ENCODE assay signal across 20 mouse cellular contexts in genomic region chr6:117219300-117219680, GRCm38 (mm10). TPM values are rescaled to one million over a fixed set of nuclear protein-coding genes. Genes with fewer than 3 reads are reported as not detected.
A peak's percentile ranks its signal among the peaks of the same experiment; 100 is the strongest.
DNase-seq lines count a peak whose midpoint lies in the region; ATAC-seq and TF ChIP-seq lines count a peak whose summit lies in the region.
"Had no signal": no experiment of that assay in that cellular context is flagged by ENCODE, and none has a peak within 500 bp of the region (broad histone marks: within the 10 kb centered on the region; RNA-seq: fewer than 3 reads in every experiment).

No protein-coding gene starts in this region.

- DNase-seq in heart, embryonic 10.5 days (ENCODE audit: low spot score), result peak; percentile 64
- DNase-seq in heart, adult 8-10 months (ENCODE audit: low spot score), result no peak
- peak; percentile 19 for DNase-seq in lung, embryonic 14.5 days
- no peak for DNase-seq in lung, adult 2 months
- DNase-seq in limb, embryonic 11.5 days (ENCODE audit: low spot score), result peak; percentile 29
- DNase-seq in testis, postnatal 10 days (ENCODE audit: low spot score), result no peak
- DNase-seq: adrenal gland, postnatal 14 days; gastrocnemius, postnatal 36 days; kidney, adult 18-20 months; lung, postnatal 10 days; thymus, postnatal 36 days had no signal

- ATAC-seq in lung, embryonic 14.5 days (ENCODE audit: insufficient read depth), result no peak
- ATAC-seq in embryonic facial prominence, embryonic 12.5 days (ENCODE audit: insufficient number of reproducible peaks, insufficient read depth, low FRiP score, low TSS enrichment), result 0 out of 2 replicates have a peak, but pooled peaks have one; percentile 52
- no peak for ATAC-seq in limb, embryonic 11.5 days (ENCODE audit: insufficient number of reproducible peaks, low FRiP score, low TSS enrichment, low read depth)
- ATAC-seq: activated CD4-positive, CD25-positive, alpha-beta regulatory T cell, adult 4 months; CD4-positive, CD25-positive, alpha-beta regulatory T cell, adult 4 months had no signal

- H3K36me3 ChIP-seq in heart, embryonic 10.5 days, result no peaks in the 10 kb centered on the region
- no peaks in the 10 kb centered on the region for H3K36me3 ChIP-seq in lung, embryonic 14.5 days (ENCODE audit: insufficient read depth)
- no peaks in the 10 kb centered on the region for H3K36me3 ChIP-seq in embryonic facial prominence, embryonic 12.5 days
- H3K36me3 ChIP-seq in limb, embryonic 11.5 days (ENCODE audit: control insufficient read depth, insufficient read depth, low read length), result no peaks in the 10 kb centered on the region
- H3K36me3 ChIP-seq: forebrain, embryonic 12.5 days; heart, embryonic 12.5 days; hindbrain, embryonic 15.5 days; limb, embryonic 15.5 days; liver, embryonic 15.5 days; midbrain, embryonic 12.5 days had no signal

- no peak overlapping the region for H3K4me2 ChIP-seq in lung, embryonic 14.5 days
- no peak overlapping the region for H3K4me2 ChIP-seq in embryonic facial prominence, embryonic 12.5 days (replicated peaks)
- no peak overlapping the region for H3K4me2 ChIP-seq in limb, embryonic 11.5 days (ENCODE audit: low read depth, severe bottlenecking)
- H3K4me2 ChIP-seq: forebrain, embryonic 12.5 days; heart, embryonic 12.5 days; hindbrain, embryonic 15.5 days; limb, embryonic 15.5 days; liver, embryonic 15.5 days; midbrain, embryonic 12.5 days had no signal

- TF ChIP-seq CTCF in lung, embryonic 14.5 days (IDR thresholded peaks at IDR 0.05; ENCODE audit: low read depth), result no peak
- no peak for TF ChIP-seq CTCF in lung, adult 2 months (IDR thresholded peaks at IDR 0.05; ENCODE audit: insufficient read depth, low read length)

- TF ChIP-seq POLR2A in lung, adult 2 months (IDR thresholded peaks at IDR 0.05; ENCODE audit: borderline replicate concordance, extremely low read depth, low read depth, low read length), result no peak

- no peaks in the 10 kb centered on the region for H3K9me3 ChIP-seq in heart, embryonic 10.5 days
- H3K9me3 ChIP-seq in lung, embryonic 14.5 days (ENCODE audit: low read depth, low read length), result no peaks in the 10 kb centered on the region
- no peaks in the 10 kb centered on the region for H3K9me3 ChIP-seq in embryonic facial prominence, embryonic 12.5 days
- no peaks in the 10 kb centered on the region for H3K9me3 ChIP-seq in limb, embryonic 11.5 days (ENCODE audit: control insufficient read depth, low read length)
- H3K9me3 ChIP-seq: forebrain, embryonic 12.5 days; heart, embryonic 12.5 days; hindbrain, embryonic 15.5 days; limb, embryonic 15.5 days; liver, embryonic 15.5 days; midbrain, embryonic 12.5 days had no signal

- no peak overlapping the region for H3K9ac ChIP-seq in lung, embryonic 14.5 days
- H3K9ac ChIP-seq in embryonic facial prominence, embryonic 12.5 days, result no peak overlapping the region
- H3K9ac ChIP-seq in limb, embryonic 11.5 days (ENCODE audit: low read length), result no peak overlapping the region
- H3K9ac ChIP-seq: forebrain, embryonic 12.5 days; heart, embryonic 12.5 days; hindbrain, embryonic 15.5 days; limb, embryonic 15.5 days; liver, embryonic 15.5 days; midbrain, embryonic 12.5 days had no signal

- peaks cover 17% of the 10 kb centered on the region for H3K4me1 ChIP-seq in heart, embryonic 10.5 days
- no peaks in the 10 kb centered on the region for H3K4me1 ChIP-seq in lung, embryonic 14.5 days (ENCODE audit: insufficient read depth)
- H3K4me1 ChIP-seq in lung, adult 2 months (ENCODE audit: control insufficient read depth, insufficient read depth, low read length), result no peaks in the 10 kb centered on the region
- peaks cover 18% of the 10 kb centered on the region for H3K4me1 ChIP-seq in embryonic facial prominence, embryonic 12.5 days
- peaks cover 4% of the 10 kb centered on the region; the same call in 1 of the 2 replicates for H3K4me1 ChIP-seq in limb, embryonic 11.5 days (ENCODE audit: control insufficient read depth, insufficient read depth, low read length)
- H3K4me1 ChIP-seq: forebrain, embryonic 12.5 days; hindbrain, embryonic 15.5 days; limb, embryonic 15.5 days; midbrain, embryonic 12.5 days had no signal

- no peak overlapping the region for H3K4me3 ChIP-seq in heart, embryonic 10.5 days
- no peak overlapping the region for H3K4me3 ChIP-seq in lung, embryonic 14.5 days (ENCODE audit: low read depth, low read length)
- H3K4me3 ChIP-seq in lung, adult 2 months (replicated peaks; ENCODE audit: extremely low read depth, low read depth, low read length), result no peak overlapping the region
- no peak overlapping the region for H3K4me3 ChIP-seq in embryonic facial prominence, embryonic 12.5 days
- no peak overlapping the region for H3K4me3 ChIP-seq in limb, embryonic 11.5 days (ENCODE audit: low read depth, low read length)
- H3K4me3 ChIP-seq: forebrain, embryonic 12.5 days; heart, embryonic 12.5 days; hindbrain, embryonic 15.5 days; limb, embryonic 15.5 days; liver, embryonic 15.5 days; midbrain, embryonic 12.5 days had no signal

- 0 out of 2 replicates have a peak overlapping the region, but pooled peaks have one; percentile 12 for H3K27ac ChIP-seq in heart, embryonic 10.5 days
- H3K27ac ChIP-seq in lung, embryonic 14.5 days (ENCODE audit: low read depth), result no peak overlapping the region
- peak overlapping the region; percentile 63; the same call in 1 of the 2 replicates for H3K27ac ChIP-seq in embryonic facial prominence, embryonic 12.5 days
- H3K27ac ChIP-seq in limb, embryonic 11.5 days (replicated peaks; ENCODE audit: low read depth, low read length), result no peak overlapping the region
- H3K27ac ChIP-seq: forebrain, embryonic 12.5 days; hindbrain, embryonic 15.5 days; limb, embryonic 15.5 days; liver, embryonic 15.5 days; midbrain, embryonic 12.5 days had no signal

- peaks cover 3% of the 10 kb centered on the region; the same call in 1 of the 2 replicates for H3K27me3 ChIP-seq in heart, embryonic 10.5 days (ENCODE audit: insufficient read depth, poor library complexity, severe bottlenecking)
- H3K27me3 ChIP-seq in lung, embryonic 14.5 days (ENCODE audit: insufficient read depth, low read length), result no peaks in the 10 kb centered on the region
- H3K27me3 ChIP-seq in embryonic facial prominence, embryonic 12.5 days, result no peaks in the 10 kb centered on the region
- H3K27me3 ChIP-seq in limb, embryonic 11.5 days (ENCODE audit: control insufficient read depth, insufficient read depth, low read length), result no peaks in the 10 kb centered on the region
- H3K27me3 ChIP-seq: forebrain, embryonic 12.5 days; hindbrain, embryonic 15.5 days; limb, embryonic 15.5 days; liver, embryonic 15.5 days; midbrain, embryonic 12.5 days had no signal

- WGBS in heart, embryonic 10.5 days, result 63% methylated on average over 3 of the region's 3 CpGs
- WGBS in lung, embryonic 14.5 days, result 45% methylated on average over 3 of the region's 3 CpGs
- 60% methylated on average over 3 of the region's 3 CpGs for WGBS in lung, adult 2 months
- 22% methylated on average over 3 of the region's 3 CpGs for WGBS in embryonic facial prominence, embryonic 12.5 days
- 56% methylated on average over 3 of the region's 3 CpGs for WGBS in limb, embryonic 11.5 days

RNA-seq across cellular contexts. Expression of gene Cxcl12, which starts 51.0 kb away (rescaled TPM):
- polyA plus RNA-seq in heart, embryonic 10.5 days (2016; fragmentation: Nextera tagmentation; extraction: Ambion mirVana), result 112 and 121 TPM in 2 replicates
- 100 to 1,000 TPM in 3 of 4 experiments, 10 to 100 TPM in 1; 98.2 to 127 (median 109) TPM for total RNA-seq in heart, adult 8-10 months (2022)
- polyA plus RNA-seq in lung, embryonic 14.5 days (2014; fragmentation: Nextera tagmentation; extraction: Ambion mirVana), result 87.4 and 91.0 TPM in 2 replicates
- polyA plus RNA-seq in lung, adult 2 months (2012; rRNA removed), result 177 and 189 TPM in 2 replicates
- polyA plus RNA-seq in embryonic facial prominence, embryonic 12.5 days (2016; fragmentation: Nextera tagmentation; extraction: Ambion mirVana), result 207 and 250 TPM in 2 replicates
- 81.6 and 86.0 TPM in 2 replicates for polyA plus RNA-seq in limb, embryonic 11.5 days (2014; fragmentation: Nextera tagmentation; extraction: Ambion mirVana)
- polyA plus RNA-seq: activated CD4-positive, CD25-positive, alpha-beta regulatory T cell, adult 4 months; CD4-positive, CD25-positive, alpha-beta regulatory T cell, adult 4 months had no signal

Comparison
In these comparisons a context has a peak if more than half of its experiments do, and no peak if none do; other contexts are left out.
1. DNase-seq: peak in heart, embryonic 10.5 days (single experiment), lung, embryonic 14.5 days (single experiment) and limb, embryonic 11.5 days (single experiment); none in heart, adult 8-10 months (single experiment), lung, adult 2 months (single experiment) and testis, postnatal 10 days (single experiment).
2. H3K27ac ChIP-seq: peak in heart, embryonic 10.5 days (single experiment) and embryonic facial prominence, embryonic 12.5 days (single experiment); none in lung, embryonic 14.5 days (single experiment) and limb, embryonic 11.5 days (single experiment).